Mouse (Mus musculus): Measurements from ENCODE around the gene Bloc1s6. TPM values are rescaled to one million over a fixed set of nuclear protein-coding genes. Genes with fewer than 3 reads are reported as not detected.
A peak's percentile ranks its signal among the peaks of the same experiment; 100 is the strongest.

Gene Bloc1s6
- polyA plus RNA-seq (2014; fragmentation: Nextera tagmentation; extraction: Ambion mirVana): 42.8 and 44.1 TPM in 2 replicates

- peak; percentile 94 for ATAC-seq (replicated peaks; ENCODE audit: low FRiP score)
- whole genome bisulfite sequencing: under 1% methylated on average over 52 of the region's 59 CpGs
- peak within 1 kb of the TSS; percentile 70; the same call in 1 of the 2 replicates for H3K27ac ChIP-seq (ENCODE audit: low read depth, low read length)
Observed at GRCm38 (mm10) chr2:122737894-122738830, at the start of gene Bloc1s6. Bloc1s6 (plus strand) TSS chr2:122738503.

DNA sequence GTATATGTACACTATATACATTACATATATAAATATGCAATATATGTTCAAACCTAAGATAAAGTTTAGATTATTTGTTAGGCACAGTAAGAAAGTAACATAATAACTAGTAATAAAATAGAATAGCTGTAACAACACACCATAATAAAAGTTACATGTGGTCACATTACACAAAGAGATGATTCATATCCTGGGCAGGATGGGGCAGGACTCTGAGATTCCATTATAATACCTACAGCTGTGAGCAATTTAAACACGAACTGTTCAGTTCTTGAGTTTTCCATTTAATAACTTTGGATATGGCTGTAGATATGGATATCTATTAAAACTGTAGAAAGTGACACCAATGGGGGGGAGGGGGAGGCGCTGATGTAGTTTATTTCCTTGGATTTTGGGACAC lies 40.8 kb upstream of the Bloc1s6 start:
- 73% methylated on average over 2 of the region's 2 CpGs for WGBS
- H3K4me2 ChIP-seq: no peak overlapping the region
- no peaks in the 10 kb centered on the region; the same call in 1 of the 2 replicates for H3K4me1 ChIP-seq (replicated peaks; ENCODE audit: control insufficient read depth, insufficient read depth, low read length)
- no peak overlapping the region for H3K4me3 ChIP-seq (ENCODE audit: low read depth, low read length)
- H3K9ac ChIP-seq (ENCODE audit: low read depth, low read length): no peak overlapping the region
- no peaks in the 10 kb centered on the region for H3K36me3 ChIP-seq (ENCODE audit: control insufficient read depth, insufficient read depth, low read length)
- H3K27ac ChIP-seq (ENCODE audit: low read depth, low read length): no peak overlapping the region
- H3K27me3 ChIP-seq (replicated peaks; ENCODE audit: control insufficient read depth, insufficient read depth, low read length): peaks cover 9% of the 10 kb centered on the region
- H3K9me3 ChIP-seq (ENCODE audit: control insufficient read depth, low read length): no peaks in the 10 kb centered on the region
- DNase-seq (ENCODE audit: low spot score) (no peak), ATAC-seq (replicated peaks; ENCODE audit: low FRiP score) (no peak)

More at GRCm38 (mm10) chr2:122737894-122738830, at the start of gene Bloc1s6:
- peak within 1 kb of the TSS; percentile 86 for H3K4me3 ChIP-seq (ENCODE audit: low read depth, low read length)
- H3K36me3 ChIP-seq (ENCODE audit: control insufficient read depth, insufficient read depth, low read length): no peaks in the 10 kb centered on the region
- no peaks in the 10 kb centered on the region for H3K9me3 ChIP-seq (ENCODE audit: control insufficient read depth, low read length)
- peak within 1 kb of the TSS; percentile 94 for H3K9ac ChIP-seq (ENCODE audit: low read depth, low read length)
- peak; percentile 88 for DNase-seq (ENCODE audit: low spot score)
- H3K4me1 ChIP-seq (replicated peaks; ENCODE audit: control insufficient read depth, insufficient read depth, low read length): peaks cover 5% of the 10 kb centered on the region; the same call in 1 of the 2 replicates
- peaks cover 13% of the 10 kb centered on the region; the same call in 1 of the 2 replicates for H3K27me3 ChIP-seq (replicated peaks; ENCODE audit: control insufficient read depth, insufficient read depth, low read length)
- peak within 1 kb of the TSS; percentile 69 for H3K4me2 ChIP-seq

DNA sequence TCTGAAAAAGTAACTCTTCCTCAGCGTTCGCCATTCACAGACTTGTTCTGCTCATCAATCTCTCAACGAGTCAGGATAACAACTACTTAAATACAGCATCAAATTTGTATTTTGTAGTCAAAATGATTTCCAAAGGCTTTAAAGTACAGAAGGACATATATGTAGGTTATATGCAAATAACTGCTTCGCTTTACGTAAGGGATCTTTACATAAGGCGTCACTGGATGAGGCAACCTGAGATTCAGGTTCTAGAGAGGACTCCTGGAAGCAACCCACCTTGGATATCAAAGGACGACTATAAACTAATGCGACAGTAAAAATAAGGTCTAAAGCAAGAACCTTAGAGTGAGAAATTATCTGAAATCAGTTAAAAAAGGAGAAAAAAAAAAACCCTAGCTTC lies 37.3 kb upstream of the Bloc1s6 start:
- H3K9ac ChIP-seq (ENCODE audit: low read depth, low read length): no peak overlapping the region

DNA sequence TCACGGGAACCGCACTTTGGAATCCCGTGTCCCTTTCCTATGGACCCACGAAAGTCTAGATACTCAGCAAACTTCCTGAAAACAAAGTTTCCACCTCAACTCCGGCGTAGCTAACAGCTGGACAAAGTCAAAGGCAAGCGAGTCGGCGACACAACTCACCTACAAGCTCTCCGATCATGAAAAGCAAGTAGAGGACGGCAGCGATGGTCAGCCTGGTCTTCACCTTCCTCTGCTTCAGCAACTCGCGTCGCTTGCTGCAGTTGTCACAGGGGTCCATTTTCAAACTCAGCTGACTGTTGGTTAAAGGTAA lies 36.5 kb upstream of the Bloc1s6 start:
- no peak overlapping the region for H3K27ac ChIP-seq (ENCODE audit: low read depth, low read length)

More for the DNA sequence above, 37.3 kb upstream of the Bloc1s6 start:
- H3K4me2 ChIP-seq: peak overlapping the region; percentile 76
- H3K27ac ChIP-seq (ENCODE audit: low read depth, low read length): no peak overlapping the region
- no peak for DNase-seq (ENCODE audit: low spot score)
- H3K27me3 ChIP-seq (replicated peaks; ENCODE audit: control insufficient read depth, insufficient read depth, low read length): peaks cover 13% of the 10 kb centered on the region
- no peak for ATAC-seq (replicated peaks; ENCODE audit: low FRiP score)
- no peaks in the 10 kb centered on the region for H3K9me3 ChIP-seq (ENCODE audit: control insufficient read depth, low read length)
- no peak overlapping the region for H3K4me3 ChIP-seq (ENCODE audit: low read depth, low read length)
- H3K36me3 ChIP-seq (ENCODE audit: control insufficient read depth, insufficient read depth, low read length): no peaks in the 10 kb centered on the region
- WGBS: 72% methylated on average over 8 of the region's 8 CpGs
- no peaks in the 10 kb centered on the region; the same call in 1 of the 2 replicates for H3K4me1 ChIP-seq (replicated peaks; ENCODE audit: control insufficient read depth, insufficient read depth, low read length)

GRCm38 (mm10) chr2:122702181-122703036 lies 35.9 kb upstream of the Bloc1s6 start, which contains the start of gene Slc30a4:
Slc30a4 (minus strand) TSS chr2:122702663.
- H3K9me3 ChIP-seq (ENCODE audit: control insufficient read depth, low read length): no peaks in the 10 kb centered on the region
- H3K4me2 ChIP-seq: peak within 1 kb of the TSS; percentile 76
- no peaks in the 10 kb centered on the region; the same call in 1 of the 2 replicates for H3K4me1 ChIP-seq (replicated peaks; ENCODE audit: control insufficient read depth, insufficient read depth, low read length)
- H3K9ac ChIP-seq (ENCODE audit: low read depth, low read length): peak within 1 kb of the TSS; percentile 59
- ATAC-seq (replicated peaks; ENCODE audit: low FRiP score) (peak; percentile 95), DNase-seq (ENCODE audit: low spot score) (peak; percentile 69)
- H3K27ac ChIP-seq (ENCODE audit: low read depth, low read length): no peak within 1 kb of the TSS
- H3K27me3 ChIP-seq (replicated peaks; ENCODE audit: control insufficient read depth, insufficient read depth, low read length): peaks cover 13% of the 10 kb centered on the region
- under 1% methylated on average over 88 of the region's 111 CpGs for WGBS
- H3K36me3 ChIP-seq (ENCODE audit: control insufficient read depth, insufficient read depth, low read length): no peaks in the 10 kb centered on the region
- peak within 1 kb of the TSS; percentile 62 for H3K4me3 ChIP-seq (ENCODE audit: low read depth, low read length)

More for the DNA sequence above, 36.5 kb upstream of the Bloc1s6 start:
- DNase-seq (ENCODE audit: low spot score): no peak
- H3K4me3 ChIP-seq (ENCODE audit: low read depth, low read length): peak overlapping the region; percentile 62
- ATAC-seq (replicated peaks; ENCODE audit: low FRiP score): no peak
- H3K36me3 ChIP-seq (ENCODE audit: control insufficient read depth, insufficient read depth, low read length): no peaks in the 10 kb centered on the region
- no peaks in the 10 kb centered on the region; the same call in 1 of the 2 replicates for H3K4me1 ChIP-seq (replicated peaks; ENCODE audit: control insufficient read depth, insufficient read depth, low read length)
- peak overlapping the region; percentile 76 for H3K4me2 ChIP-seq
- WGBS: under 1% methylated on average over 15 of the region's 15 CpGs
- peaks cover 13% of the 10 kb centered on the region for H3K27me3 ChIP-seq (replicated peaks; ENCODE audit: control insufficient read depth, insufficient read depth, low read length)
- H3K9me3 ChIP-seq (ENCODE audit: control insufficient read depth, low read length): no peaks in the 10 kb centered on the region
- H3K9ac ChIP-seq (ENCODE audit: low read depth, low read length): peak overlapping the region; percentile 59

DNA sequence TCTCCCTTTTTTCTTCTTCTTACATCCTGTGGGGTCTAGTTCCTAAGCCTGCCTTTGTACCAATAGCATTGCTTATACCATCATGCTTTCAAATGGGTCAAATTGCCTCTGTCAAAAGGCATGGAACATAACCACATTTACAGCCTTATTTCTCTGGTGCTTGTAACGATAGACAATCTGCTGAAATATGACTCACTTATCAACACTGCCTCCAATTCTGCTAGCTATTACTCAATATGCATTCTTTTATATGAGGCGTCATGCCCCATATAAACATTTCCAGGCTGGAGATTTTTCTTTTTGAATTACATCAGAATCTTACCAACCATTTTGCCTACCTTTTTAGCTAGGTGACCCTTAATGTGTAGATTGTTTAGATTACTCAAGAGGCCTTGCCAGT lies 33.7 kb upstream of the Bloc1s6 start:
- H3K27me3 ChIP-seq (replicated peaks; ENCODE audit: control insufficient read depth, insufficient read depth, low read length): peaks cover 13% of the 10 kb centered on the region

GRCm38 (mm10) chr2:122708080-122708479 lies 30.2 kb upstream of the Bloc1s6 start:
- ATAC-seq (replicated peaks; ENCODE audit: low FRiP score): no peak
- no peak overlapping the region for H3K27ac ChIP-seq (ENCODE audit: low read depth, low read length)
- no peak for DNase-seq (ENCODE audit: low spot score)
- 50% methylated on average over 3 of the region's 3 CpGs for WGBS
- H3K9me3 ChIP-seq (ENCODE audit: control insufficient read depth, low read length): no peaks in the 10 kb centered on the region
- H3K4me1 ChIP-seq (replicated peaks; ENCODE audit: control insufficient read depth, insufficient read depth, low read length): no peaks in the 10 kb centered on the region
- no peak overlapping the region for H3K4me3 ChIP-seq (ENCODE audit: low read depth, low read length)
- no peaks in the 10 kb centered on the region for H3K36me3 ChIP-seq (ENCODE audit: control insufficient read depth, insufficient read depth, low read length)
- H3K9ac ChIP-seq (ENCODE audit: low read depth, low read length): no peak overlapping the region
- 0 out of 2 replicates have a peak, but pooled peaks cover 2% of the 10 kb centered on the region for H3K27me3 ChIP-seq (replicated peaks; ENCODE audit: control insufficient read depth, insufficient read depth, low read length)
- H3K4me2 ChIP-seq: no peak overlapping the region

More for the DNA sequence above, 33.7 kb upstream of the Bloc1s6 start:
- H3K27ac ChIP-seq (ENCODE audit: low read depth, low read length): no peak overlapping the region
- DNase-seq (ENCODE audit: low spot score) (no peak), ATAC-seq (replicated peaks; ENCODE audit: low FRiP score) (no peak)
- no peak overlapping the region for H3K4me2 ChIP-seq
- no peaks in the 10 kb centered on the region; the same call in 1 of the 2 replicates for H3K4me1 ChIP-seq (replicated peaks; ENCODE audit: control insufficient read depth, insufficient read depth, low read length)
- no peaks in the 10 kb centered on the region for H3K9me3 ChIP-seq (ENCODE audit: control insufficient read depth, low read length)
- no peaks in the 10 kb centered on the region for H3K36me3 ChIP-seq (ENCODE audit: control insufficient read depth, insufficient read depth, low read length)
- no peak overlapping the region for H3K9ac ChIP-seq (ENCODE audit: low read depth, low read length)
- 79% methylated on average over 2 of the region's 2 CpGs for WGBS
- no peak overlapping the region for H3K4me3 ChIP-seq (ENCODE audit: low read depth, low read length)

GRCm38 (mm10) chr2:122709156-122709555 lies 29.1 kb upstream of the Bloc1s6 start:
- no peak overlapping the region for H3K4me3 ChIP-seq (ENCODE audit: low read depth, low read length)
- DNase-seq (ENCODE audit: low spot score) (no peak), ATAC-seq (replicated peaks; ENCODE audit: low FRiP score) (no peak)
- H3K9ac ChIP-seq (ENCODE audit: low read depth, low read length): no peak overlapping the region
- no peaks in the 10 kb centered on the region for H3K9me3 ChIP-seq (ENCODE audit: control insufficient read depth, low read length)
- 85% methylated on average over 1 of the region's 1 CpGs for WGBS
- no peaks in the 10 kb centered on the region for H3K4me1 ChIP-seq (replicated peaks; ENCODE audit: control insufficient read depth, insufficient read depth, low read length)
- H3K27me3 ChIP-seq (replicated peaks; ENCODE audit: control insufficient read depth, insufficient read depth, low read length): no peaks in the 10 kb centered on the region
- H3K36me3 ChIP-seq (ENCODE audit: control insufficient read depth, insufficient read depth, low read length): no peaks in the 10 kb centered on the region
- H3K27ac ChIP-seq (ENCODE audit: low read depth, low read length): no peak overlapping the region
- H3K4me2 ChIP-seq: no peak overlapping the region
